Mouse (Mus musculus) heart, embryonic 16.5 days (tissue): ENCODE results near the gene Olfr883. TPM values are rescaled to one million over a fixed set of nuclear protein-coding genes. Genes with fewer than 3 reads are reported as not detected.

ENCODE experiments used
- ATAC-seq: fragments of 200-750 bp; cut with Nextera tagmentation; replicated peaks from 2 replicates; pipeline ENCODE4 v1.8.0; 2017; ENCODE audit warnings: moderate number of reproducible peaks; ENCODE audit not compliant: insufficient read depth, low FRiP score; ENCODE audit errors: extremely low read depth
- H3K27ac ChIP-seq: fragments of 300-500 bp; sonication (generic); 2 replicates; pipeline ENCODE4 v1.5.1; 2014; ENCODE audit warnings: mild to moderate bottlenecking, low read length, control low read depth, moderate library complexity
- H3K27me3 ChIP-seq: fragments of 300-500 bp; sonication (generic); 2 replicates; pipeline ENCODE4 v1.6.1; 2014; ENCODE audit warnings: low read length, mixed read lengths; ENCODE audit not compliant: control insufficient read depth, insufficient read depth
- H3K36me3 ChIP-seq: fragments of 300-500 bp; sonication (generic); 2 replicates; pipeline ENCODE4 v1.6.1; 2014; ENCODE audit not compliant: control insufficient read depth, insufficient read depth
- H3K4me1 ChIP-seq: fragments of 300-500 bp; sonication (generic); 2 replicates; pipeline ENCODE4 v1.6.1; 2014; ENCODE audit warnings: low read length, mixed read lengths; ENCODE audit not compliant: control insufficient read depth, insufficient read depth
- H3K4me2 ChIP-seq: fragments of 300-500 bp; sonication (generic); 2 replicates; pipeline ENCODE4 v1.6.1; 2014; ENCODE audit warnings: low read depth, mild to moderate bottlenecking, control low read depth, low read length
- H3K4me3 ChIP-seq: fragments of 300-500 bp; sonication (generic); 2 replicates; pipeline ENCODE4 v1.5.1; 2014; ENCODE audit warnings: mild to moderate bottlenecking, control low read depth, low read length
- H3K9ac ChIP-seq: fragments of 300-500 bp; sonication (generic); 2 replicates; pipeline ENCODE4 v1.6.1; 2014; ENCODE audit warnings: low read length, control low read depth
- H3K9me3 ChIP-seq: fragments of 300-500 bp; sonication (generic); replicated peaks from 2 replicates; pipeline ENCODE4 v1.6.1; 2016; ENCODE audit warnings: low read length; ENCODE audit not compliant: control insufficient read depth
- WGBS: fragments of 180-500 bp; shearing (Covaris S2); extraction: QIAGEN DNeasy Blood & Tissue Kit; methylation state at CpG from one replicate; pipeline ENCODE4 v1.1.7; 2014; 5-methylcytosine and 5-hydroxymethylcytosine counted together
- polyA plus RNA-seq: library from polyadenylated mRNA; unstranded; fragments of >200 nt; fragmentation: Nextera tagmentation; extraction: Ambion mirVana; gene quantifications from 2 replicates; pipeline ENCODE4 v1.2.1, GENCODE M21; 2015

Gene Olfr883
- not detected in 2 replicates for polyA plus RNA-seq

DNA sequence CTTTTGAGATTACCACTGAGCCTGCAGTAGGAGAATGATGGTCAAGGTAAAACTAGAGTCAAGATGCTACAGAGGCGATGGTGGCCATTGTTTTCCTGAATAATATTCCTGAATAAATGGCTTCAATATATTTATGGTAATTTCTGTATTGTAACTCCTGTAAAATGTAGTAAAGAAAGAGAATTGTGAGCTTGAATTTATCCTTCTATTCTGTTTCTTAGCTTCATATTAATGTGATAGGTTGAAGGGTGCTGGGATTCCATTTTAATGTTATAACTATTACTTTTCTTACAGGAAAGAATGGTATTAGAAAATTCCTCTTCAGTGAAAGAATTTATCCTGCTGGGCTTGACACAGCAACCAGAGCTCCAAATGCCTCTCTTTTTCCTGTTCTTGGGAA is at the start of gene Olfr883:
TSS of gene Olfr883 (plus strand) at position 301 of the 400 bp plus-strand sequence.
- H3K9me3 ChIP-seq = no peaks in the 10 kb centered on the region
- 63% methylated on average over 1 of the region's 1 CpGs for WGBS
- H3K27ac ChIP-seq = no peak within 1 kb of the TSS
- ATAC-seq = no peak
- H3K4me1 ChIP-seq = no peaks in the 10 kb centered on the region
- H3K27me3 ChIP-seq = no peaks in the 10 kb centered on the region
- no peaks in the 10 kb centered on the region for H3K36me3 ChIP-seq
- H3K4me3 ChIP-seq = no peak within 1 kb of the TSS
- H3K4me2 ChIP-seq = no peak within 1 kb of the TSS
- H3K9ac ChIP-seq = no peak within 1 kb of the TSS

DNA sequence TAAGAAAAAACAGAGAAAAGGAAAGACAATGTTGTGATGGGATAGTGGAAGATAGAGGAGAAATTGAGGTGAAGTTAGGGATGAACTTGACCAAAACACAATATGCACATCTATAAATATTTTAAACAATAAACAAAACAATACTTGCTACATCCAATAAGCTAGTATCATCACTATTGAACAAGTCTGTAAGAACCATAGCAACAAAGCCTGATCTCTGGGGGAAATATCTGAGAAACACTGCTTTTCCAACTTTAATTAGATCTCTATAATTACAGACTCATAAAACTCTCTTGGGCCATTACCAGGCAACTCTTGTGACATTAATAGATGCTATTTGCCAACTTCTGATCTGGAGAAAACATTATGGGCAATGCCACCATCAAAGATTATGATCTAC is 34.1 kb upstream of the Olfr883 start, which contains the start of gene Olfr881:
TSS of gene Olfr881 (plus strand) at position 301 of the 400 bp plus-strand sequence.
- Histone ChIP-seq H3K27ac (no peak within 1 kb of the TSS), H3K9me3 (no peaks in the 10 kb centered on the region), H3K27me3 (no peaks in the 10 kb centered on the region), H3K36me3 (no peaks in the 10 kb centered on the region), H3K4me3 (no peak within 1 kb of the TSS), H3K4me1 (no peaks in the 10 kb centered on the region), H3K9ac (no peak within 1 kb of the TSS), H3K4me2 (no peak within 1 kb of the TSS)
- ATAC-seq = no peak

DNA sequence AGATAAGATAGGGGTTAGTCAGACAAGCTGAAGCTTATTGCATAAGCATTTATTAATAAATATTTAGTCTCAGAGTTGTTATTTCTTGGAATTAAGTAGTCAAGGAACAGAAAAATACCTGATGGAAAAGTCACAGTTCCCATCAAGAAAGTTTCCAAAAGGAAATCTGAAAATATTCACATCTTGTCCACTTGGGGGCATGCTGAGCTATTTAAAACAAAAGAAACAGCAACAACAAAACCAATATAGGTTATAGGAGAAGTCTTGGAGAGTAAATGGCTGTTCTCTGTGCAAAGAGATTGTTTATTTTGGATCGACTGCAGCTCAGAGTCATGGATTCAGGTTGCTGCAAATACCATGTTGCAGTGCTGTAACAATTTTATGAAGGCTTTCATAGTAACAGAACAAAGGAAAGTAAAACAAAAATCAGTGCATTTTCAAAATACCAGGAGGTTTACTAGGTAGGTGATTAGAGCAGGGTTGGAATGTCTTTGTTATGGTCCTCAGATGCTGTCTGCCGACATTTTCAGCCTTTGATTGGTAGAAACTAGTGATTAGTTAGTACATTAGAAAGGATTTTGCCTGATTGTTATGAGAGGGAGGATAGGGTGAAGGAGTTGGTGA is 26.9 kb upstream of the Olfr883 start:
- Histone ChIP-seq H3K9ac (no peak overlapping the region), H3K4me2 (no peak overlapping the region), H3K36me3 (no peaks in the 10 kb centered on the region), H3K4me3 (no peak overlapping the region), H3K4me1 (no peaks in the 10 kb centered on the region), H3K27me3 (no peaks in the 10 kb centered on the region), H3K9me3 (no peaks in the 10 kb centered on the region), H3K27ac (no peak overlapping the region)
- no peak for ATAC-seq
- 29% methylated on average over 2 of the region's 2 CpGs for WGBS

DNA sequence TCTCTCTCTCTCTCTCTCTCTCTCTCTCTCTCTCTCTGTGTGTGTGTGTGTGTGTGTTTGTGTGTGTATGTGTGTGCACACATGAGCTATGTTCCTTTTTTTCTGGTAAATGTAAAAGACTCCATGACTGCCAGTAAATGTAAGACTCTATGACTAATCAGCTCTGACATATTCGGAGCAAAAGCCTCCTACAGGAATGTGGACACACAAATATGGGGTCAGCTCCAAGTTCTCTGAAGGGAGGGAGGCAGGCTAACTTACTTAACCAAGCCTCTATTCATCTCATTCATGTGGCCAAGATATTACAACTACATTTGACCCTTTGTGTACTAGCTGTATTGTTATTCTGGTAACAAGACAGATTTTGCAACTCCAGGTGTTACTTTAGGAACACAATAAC is 25.6 kb upstream of the Olfr883 start:
- Histone ChIP-seq H3K27ac (no peak overlapping the region), H3K4me3 (no peak overlapping the region), H3K9ac (no peak overlapping the region), H3K36me3 (no peaks in the 10 kb centered on the region), H3K9me3 (no peaks in the 10 kb centered on the region), H3K4me2 (no peak overlapping the region), H3K4me1 (no peaks in the 10 kb centered on the region), H3K27me3 (no peaks in the 10 kb centered on the region)
- 33% methylated on average over 1 of the region's 1 CpGs for WGBS
- no peak for ATAC-seq

DNA sequence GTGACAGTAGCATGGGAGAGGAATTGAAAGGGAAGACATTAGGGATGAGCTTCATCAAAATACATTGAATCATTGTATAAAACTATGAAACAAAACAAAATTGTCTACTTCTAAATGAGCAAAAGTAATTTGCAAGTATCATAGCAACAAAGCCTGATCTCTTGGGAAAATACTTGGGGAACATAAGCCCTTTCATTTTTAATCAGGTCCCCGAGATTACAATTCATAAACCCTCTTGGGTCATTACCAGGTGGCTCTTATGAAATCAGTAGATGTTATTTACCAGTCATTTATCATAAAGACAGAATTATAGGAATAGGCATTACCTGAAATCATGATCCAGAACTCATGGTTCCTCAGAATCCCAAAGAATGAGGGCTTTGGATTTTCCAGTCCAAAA is 20.6 kb downstream of the Olfr883 start, which contains the start of gene Olfr884:
TSS of gene Olfr884 (plus strand) at position 301 of the 400 bp plus-strand sequence.
- H3K4me3 ChIP-seq = no peak within 1 kb of the TSS
- H3K27ac ChIP-seq = no peak within 1 kb of the TSS
- H3K9me3 ChIP-seq = no peaks in the 10 kb centered on the region
- H3K4me2 ChIP-seq = no peak within 1 kb of the TSS
- no peaks in the 10 kb centered on the region for H3K27me3 ChIP-seq
- no peak within 1 kb of the TSS for H3K9ac ChIP-seq
- H3K4me1 ChIP-seq = no peaks in the 10 kb centered on the region
- ATAC-seq = no peak
- WGBS = 59% methylated on average over 1 of the region's 1 CpGs
- no peaks in the 10 kb centered on the region for H3K36me3 ChIP-seq

DNA sequence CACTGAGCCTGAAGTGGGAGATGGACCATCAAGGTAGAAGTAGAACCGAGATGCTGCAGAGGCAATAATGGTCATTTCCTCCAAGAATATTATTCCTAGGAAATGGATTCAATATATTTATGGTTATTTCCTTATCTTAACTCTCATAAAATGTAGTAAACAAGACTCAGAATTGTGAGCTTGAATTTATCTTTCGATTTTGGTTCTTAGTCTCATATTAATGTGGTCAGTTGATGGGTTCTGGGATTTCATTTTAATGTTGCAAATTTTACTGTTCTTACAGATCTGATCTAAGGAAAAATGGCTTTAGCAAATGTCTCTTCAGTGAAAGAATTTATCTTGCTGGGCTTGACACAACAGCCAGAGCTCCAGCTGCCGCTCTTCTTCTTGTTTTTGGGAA is 35.4 kb downstream of the Olfr883 start, which contains the start of gene Olfr885:
TSS of gene Olfr885 (plus strand) at position 301 of the 400 bp plus-strand sequence.
- ATAC-seq = no peak
- Histone ChIP-seq H3K9me3 (no peaks in the 10 kb centered on the region), H3K4me3 (no peak within 1 kb of the TSS)

More for the DNA sequence above, 35.4 kb downstream of the Olfr883 start, which contains the start of gene Olfr885:
- Histone ChIP-seq H3K27ac (no peak within 1 kb of the TSS), H3K9ac (no peak within 1 kb of the TSS), H3K4me2 (no peak within 1 kb of the TSS), H3K27me3 (no peaks in the 10 kb centered on the region), H3K4me1 (no peaks in the 10 kb centered on the region), H3K36me3 (no peaks in the 10 kb centered on the region)
- WGBS = 82% methylated on average over 3 of the region's 3 CpGs

Other genes starting within 250 kb of the Olfr883 start
- not detected in 2 replicates for gene Olfr876, start 222.8 kb upstream of the Olfr883 start, polyA plus RNA-seq
- not detected in 2 replicates for gene Olfr877, start 171.5 kb upstream of the Olfr883 start, polyA plus RNA-seq
- gene Olfr145, start 129.1 kb upstream of the Olfr883 start, polyA plus RNA-seq = not detected in 2 replicates
- not detected in 2 replicates for gene Olfr878, start 108.0 kb upstream of the Olfr883 start, polyA plus RNA-seq
- not detected in 2 replicates for gene Olfr881, start 34.0 kb upstream of the Olfr883 start, polyA plus RNA-seq
- not detected in 2 replicates for gene Olfr884, start 20.7 kb downstream of the Olfr883 start, polyA plus RNA-seq
- gene Olfr885, start 35.5 kb downstream of the Olfr883 start, polyA plus RNA-seq = not detected in 2 replicates
- not detected in 2 replicates for gene Olfr887, start 58.3 kb downstream of the Olfr883 start, polyA plus RNA-seq
- not detected in 2 replicates for gene Olfr888, start 82.3 kb downstream of the Olfr883 start, polyA plus RNA-seq
- 0.02 and 0.04 TPM in 2 replicates for gene Olfr889, start 89.4 kb downstream of the Olfr883 start, polyA plus RNA-seq
- not detected in 2 replicates for gene Olfr890, start 116.7 kb downstream of the Olfr883 start, polyA plus RNA-seq
- not detected in 2 replicates for gene Olfr891, start 155.0 kb downstream of the Olfr883 start, polyA plus RNA-seq
- gene Olfr893, start 182.6 kb downstream of the Olfr883 start, polyA plus RNA-seq = not detected in 2 replicates
- not detected in 2 replicates for gene Olfr894, start 192.2 kb downstream of the Olfr883 start, polyA plus RNA-seq
- gene Olfr143, start 227.0 kb downstream of the Olfr883 start, polyA plus RNA-seq = not detected in 2 replicates
- gene Olfr895, start 242.0 kb downstream of the Olfr883 start, polyA plus RNA-seq = not detected in 2 replicates